ENCODE assay signal across 9 mouse cellular contexts in the genomic region with DNA sequence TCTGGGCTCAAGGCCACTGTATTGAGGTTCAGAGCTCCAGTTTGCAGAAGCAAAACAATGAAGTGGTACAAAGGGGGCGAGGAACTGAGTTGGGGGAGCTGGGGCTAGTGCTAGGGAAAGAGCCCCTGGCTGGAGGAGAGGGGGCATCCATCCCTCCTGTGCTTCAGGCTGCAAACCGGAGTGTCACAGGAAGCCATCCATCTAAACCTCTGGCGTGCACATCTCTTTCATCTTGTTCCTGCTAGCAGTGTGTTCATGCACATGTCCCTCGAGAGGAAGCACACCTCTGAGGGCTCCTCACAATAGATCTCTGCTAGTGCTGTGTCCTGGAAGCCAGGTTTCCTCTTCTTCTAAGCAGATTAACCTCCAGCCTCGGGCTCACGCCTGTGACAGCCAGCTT.
DNase-seq lines count a peak whose midpoint lies in the region; ATAC-seq and TF ChIP-seq lines count a peak whose summit lies in the region.
"Had no signal": no experiment of that assay in that cellular context is flagged by ENCODE, and none has a peak within 500 bp of the region (broad histone marks: within the 10 kb centered on the region; RNA-seq: fewer than 3 reads in every experiment).

No protein-coding gene starts in this region.

- no peak overlapping the region for H3K4me2 ChIP-seq in forebrain, embryonic 12.5 days
- H3K4me2 ChIP-seq in forebrain, embryonic 16.5 days (ENCODE audit: low read length): no peak overlapping the region
- H3K4me2 ChIP-seq in midbrain, postnatal 0 days (ENCODE audit: low read depth, low read length, poor library complexity, severe bottlenecking): no peak overlapping the region
- no peak overlapping the region for H3K4me2 ChIP-seq in kidney, postnatal 0 days (ENCODE audit: low read length)
- H3K4me2 ChIP-seq in stomach, embryonic 15.5 days: no peak overlapping the region
- H3K4me2 ChIP-seq: heart, embryonic 13.5 days had no signal

- H3K9me3 ChIP-seq in forebrain, embryonic 12.5 days: no peaks in the 10 kb centered on the region
- no peaks in the 10 kb centered on the region for H3K9me3 ChIP-seq in forebrain, embryonic 16.5 days (ENCODE audit: control insufficient read depth, low read length)
- no peaks in the 10 kb centered on the region for H3K9me3 ChIP-seq in midbrain, embryonic 10.5 days (replicated peaks)
- no peaks in the 10 kb centered on the region for H3K9me3 ChIP-seq in midbrain, postnatal 0 days (ENCODE audit: low read length)
- H3K9me3 ChIP-seq in kidney, postnatal 0 days (replicated peaks; ENCODE audit: low read length): no peaks in the 10 kb centered on the region
- no peaks in the 10 kb centered on the region for H3K9me3 ChIP-seq in stomach, embryonic 15.5 days
- H3K9me3 ChIP-seq: heart, embryonic 13.5 days had no signal

- H3K4me3 ChIP-seq in forebrain, embryonic 12.5 days (replicated peaks): no peak overlapping the region
- H3K4me3 ChIP-seq in forebrain, embryonic 16.5 days (replicated peaks; ENCODE audit: low read length): no peak overlapping the region
- H3K4me3 ChIP-seq in midbrain, embryonic 10.5 days: no peak overlapping the region
- H3K4me3 ChIP-seq in midbrain, postnatal 0 days (ENCODE audit: low read depth, low read length): no peak overlapping the region
- no peak overlapping the region for H3K4me3 ChIP-seq in kidney, postnatal 0 days (replicated peaks; ENCODE audit: low read depth, low read length)
- no peak overlapping the region for H3K4me3 ChIP-seq in stomach, embryonic 15.5 days (replicated peaks)
- H3K4me3 ChIP-seq: heart, embryonic 13.5 days had no signal

- no peak for ATAC-seq in forebrain, embryonic 12.5 days (ENCODE audit: low FRiP score)
- no peak for ATAC-seq in forebrain, embryonic 16.5 days
- ATAC-seq in midbrain, postnatal 0 days (ENCODE audit: low FRiP score): no peak; the same call in 1 of the 2 replicates
- no peak for ATAC-seq in kidney, postnatal 0 days (replicated peaks; ENCODE audit: low FRiP score, low read depth)
- peak; percentile 2; the same call in 1 of the 2 replicates for ATAC-seq in stomach, embryonic 15.5 days (ENCODE audit: insufficient read depth, low FRiP score, low read depth)

- 64% methylated on average over 6 of the region's 6 CpGs for WGBS in forebrain, embryonic 12.5 days
- WGBS in forebrain, embryonic 16.5 days: 66% methylated on average over 6 of the region's 6 CpGs
- WGBS in midbrain, embryonic 10.5 days: 65% methylated on average over 6 of the region's 6 CpGs
- 32% methylated on average over 6 of the region's 6 CpGs for WGBS in midbrain, postnatal 0 days
- WGBS in kidney, postnatal 0 days: 31% methylated on average over 6 of the region's 6 CpGs
- WGBS in stomach, embryonic 15.5 days: 19% methylated on average over 6 of the region's 6 CpGs

- 0 out of 2 replicates have a peak overlapping the region, but pooled peaks have one; percentile 5 for H3K27ac ChIP-seq in forebrain, embryonic 12.5 days
- H3K27ac ChIP-seq in forebrain, embryonic 16.5 days (ENCODE audit: low read length): no peak overlapping the region
- H3K27ac ChIP-seq in midbrain, embryonic 10.5 days (replicated peaks): peak overlapping the region; percentile 46; the same call in 1 of the 2 replicates
- no peak overlapping the region for H3K27ac ChIP-seq in midbrain, postnatal 0 days (ENCODE audit: low read depth, low read length)
- peak overlapping the region; percentile 84 for H3K27ac ChIP-seq in kidney, postnatal 0 days
- peak overlapping the region; percentile 49 for H3K27ac ChIP-seq in stomach, embryonic 15.5 days
- H3K27ac ChIP-seq: heart, embryonic 13.5 days had no signal

- DNase-seq in midbrain, embryonic 10.5 days (ENCODE audit: low spot score): no peak
- DNase-seq in midbrain, postnatal 0 days (ENCODE audit: low spot score): no peak
- peak; percentile 46 for DNase-seq in kidney, postnatal 0 days (ENCODE audit: low spot score)
- no peak for DNase-seq in frontal cortex, postnatal 10 days (ENCODE audit: low spot score in 2 of 2)
- DNase-seq in urinary bladder, postnatal 10 days (ENCODE audit: low spot score): no peak

- H3K36me3 ChIP-seq in forebrain, embryonic 12.5 days (replicated peaks): no peaks in the 10 kb centered on the region
- no peaks in the 10 kb centered on the region for H3K36me3 ChIP-seq in forebrain, embryonic 16.5 days (ENCODE audit: control insufficient read depth, insufficient read depth)
- H3K36me3 ChIP-seq in midbrain, embryonic 10.5 days: no peaks in the 10 kb centered on the region
- H3K36me3 ChIP-seq in midbrain, postnatal 0 days (ENCODE audit: insufficient read depth, low read length): no peaks in the 10 kb centered on the region
- H3K36me3 ChIP-seq in kidney, postnatal 0 days (ENCODE audit: insufficient read depth, low read length): no peaks in the 10 kb centered on the region
- no peaks in the 10 kb centered on the region for H3K36me3 ChIP-seq in stomach, embryonic 15.5 days
- H3K36me3 ChIP-seq: heart, embryonic 13.5 days had no signal

- no peaks in the 10 kb centered on the region for H3K27me3 ChIP-seq in forebrain, embryonic 12.5 days
- H3K27me3 ChIP-seq in forebrain, embryonic 16.5 days (replicated peaks; ENCODE audit: control insufficient read depth, insufficient read depth, low read length): no peaks in the 10 kb centered on the region
- no peaks in the 10 kb centered on the region for H3K27me3 ChIP-seq in midbrain, embryonic 10.5 days (ENCODE audit: low read depth, poor library complexity, severe bottlenecking)
- H3K27me3 ChIP-seq in midbrain, postnatal 0 days (ENCODE audit: insufficient read depth, low read length): no peaks in the 10 kb centered on the region
- H3K27me3 ChIP-seq in kidney, postnatal 0 days (ENCODE audit: insufficient read depth, low read length): no peaks in the 10 kb centered on the region
- no peaks in the 10 kb centered on the region for H3K27me3 ChIP-seq in stomach, embryonic 15.5 days (replicated peaks)

- no peak for TF ChIP-seq CTCF in midbrain, postnatal 0 days (IDR thresholded peaks at IDR 0.05)
- TF ChIP-seq CTCF in kidney, postnatal 0 days (IDR thresholded peaks at IDR 0.05; ENCODE audit: low read depth): no peak

- peaks cover 21% of the 10 kb centered on the region for H3K4me1 ChIP-seq in forebrain, embryonic 12.5 days
- no peaks in the 10 kb centered on the region for H3K4me1 ChIP-seq in forebrain, embryonic 16.5 days (replicated peaks; ENCODE audit: control insufficient read depth, insufficient read depth, low read length)
- peaks cover 27% of the 10 kb centered on the region for H3K4me1 ChIP-seq in midbrain, embryonic 10.5 days
- peaks cover 4% of the 10 kb centered on the region for H3K4me1 ChIP-seq in midbrain, postnatal 0 days (ENCODE audit: insufficient read depth, low read length)
- H3K4me1 ChIP-seq in kidney, postnatal 0 days (replicated peaks; ENCODE audit: insufficient read depth, low read length): peaks cover 10% of the 10 kb centered on the region; the same call in 1 of the 2 replicates
- 0 out of 2 replicates have a peak, but pooled peaks cover 5% of the 10 kb centered on the region for H3K4me1 ChIP-seq in stomach, embryonic 15.5 days
- H3K4me1 ChIP-seq: heart, embryonic 13.5 days had no signal

- no peak overlapping the region for H3K9ac ChIP-seq in forebrain, embryonic 12.5 days
- H3K9ac ChIP-seq in forebrain, embryonic 16.5 days (replicated peaks; ENCODE audit: low read depth, low read length): no peak overlapping the region
- H3K9ac ChIP-seq in midbrain, postnatal 0 days (replicated peaks; ENCODE audit: low read length, poor library complexity, severe bottlenecking): no peak overlapping the region
- no peak overlapping the region for H3K9ac ChIP-seq in kidney, postnatal 0 days (ENCODE audit: low read depth, low read length)
- H3K9ac ChIP-seq in stomach, embryonic 15.5 days: no peak overlapping the region
- H3K9ac ChIP-seq: heart, embryonic 13.5 days had no signal

Comparison
In these comparisons a context has a peak if more than half of its experiments do, and no peak if none do; other contexts are left out.
1. H3K27ac ChIP-seq: peak in forebrain, embryonic 12.5 days (single experiment), midbrain, embryonic 10.5 days (single experiment), kidney, postnatal 0 days (single experiment) and stomach, embryonic 15.5 days (single experiment); none in forebrain, embryonic 16.5 days (single experiment) and midbrain, postnatal 0 days (single experiment).